ENCODE assay signal across 10 mouse cellular contexts in genomic region chr12:88579974-88580373, GRCm38 (mm10).
DNase-seq lines count a peak whose midpoint lies in the region; ATAC-seq lines count a peak whose summit lies in the region.
"Had no signal": no experiment of that assay in that cellular context is flagged by ENCODE, and none has a peak within 500 bp of the region (broad histone marks: within the 10 kb centered on the region; RNA-seq: fewer than 3 reads in every experiment).

No protein-coding gene starts in this region.

- no peaks in the 10 kb centered on the region for H3K27me3 ChIP-seq in hindbrain, embryonic 10.5 days (ENCODE audit: insufficient read depth, poor library complexity, severe bottlenecking)
- no peaks in the 10 kb centered on the region for H3K27me3 ChIP-seq in midbrain, embryonic 13.5 days
- H3K27me3 ChIP-seq: liver, embryonic 13.5 days had no signal

- 23% methylated on average over 8 of the region's 8 CpGs for WGBS in hindbrain, embryonic 10.5 days
- WGBS in midbrain, embryonic 13.5 days = 16% methylated on average over 8 of the region's 8 CpGs

- H3K27ac ChIP-seq in hindbrain, embryonic 10.5 days = 0 out of 2 replicates have a peak overlapping the region, but pooled peaks have one; percentile 6
- H3K27ac ChIP-seq in midbrain, embryonic 13.5 days = 0 out of 2 replicates have a peak overlapping the region, but pooled peaks have one; percentile 7
- H3K27ac ChIP-seq: liver, embryonic 13.5 days had no signal

- H3K4me2 ChIP-seq in midbrain, embryonic 13.5 days (replicated peaks) = no peak overlapping the region
- H3K4me2 ChIP-seq: liver, embryonic 13.5 days had no signal

- DNase-seq in R1 (ENCODE audit: low read depth, low spot score) = peak; percentile 26
- DNase-seq in embryo, embryonic 10 days (ENCODE audit: low spot score) = peak; percentile 8
- peak; percentile 10 for DNase-seq in hindbrain, embryonic 10.5 days (ENCODE audit: low spot score)
- DNase-seq in testis, postnatal 14 days (ENCODE audit: low spot score) = no peak
- no peak for DNase-seq in heart, postnatal 10 days
- no peak for DNase-seq in heart, adult 11 months
- DNase-seq: liver, embryonic 13.5 days; spleen, adult 18-20 months had no signal

- no peaks in the 10 kb centered on the region for H3K9me3 ChIP-seq in hindbrain, embryonic 10.5 days
- no peaks in the 10 kb centered on the region for H3K9me3 ChIP-seq in midbrain, embryonic 13.5 days

- ATAC-seq in midbrain, embryonic 13.5 days = peak; percentile 86
- no peak for ATAC-seq in activated CD4-positive, CD25-positive, alpha-beta regulatory T cell, adult 4 months

- no peak overlapping the region for H3K9ac ChIP-seq in midbrain, embryonic 13.5 days (replicated peaks)
- H3K9ac ChIP-seq: liver, embryonic 13.5 days had no signal

- no peaks in the 10 kb centered on the region; the same call in 1 of the 2 replicates for H3K4me1 ChIP-seq in hindbrain, embryonic 10.5 days (replicated peaks)
- H3K4me1 ChIP-seq in midbrain, embryonic 13.5 days (replicated peaks) = 0 out of 2 replicates have a peak, but pooled peaks cover 3% of the 10 kb centered on the region
- H3K4me1 ChIP-seq: liver, embryonic 13.5 days had no signal

- intact Hi-C loops in heart, postnatal 10 days (cut with DNase I) = no loop called here

- no peak overlapping the region for H3K4me3 ChIP-seq in hindbrain, embryonic 10.5 days
- no peak overlapping the region for H3K4me3 ChIP-seq in midbrain, embryonic 13.5 days (replicated peaks)
- H3K4me3 ChIP-seq: liver, embryonic 13.5 days had no signal

- no peaks in the 10 kb centered on the region for H3K36me3 ChIP-seq in hindbrain, embryonic 10.5 days
- no peaks in the 10 kb centered on the region for H3K36me3 ChIP-seq in midbrain, embryonic 13.5 days
- H3K36me3 ChIP-seq: liver, embryonic 13.5 days had no signal

Comparison
In these comparisons a context has a peak if more than half of its experiments do, and no peak if none do; other contexts are left out.
1. DNase-seq: peak in R1 (single experiment), embryo, embryonic 10 days (single experiment) and hindbrain, embryonic 10.5 days (single experiment); none in testis, postnatal 14 days (single experiment), heart, postnatal 10 days (0 of 2) and heart, adult 11 months (single experiment).